Mouse (Mus musculus): ENCODE data around the gene Cgn. TPM values are rescaled to one million over a fixed set of nuclear protein-coding genes. Genes with fewer than 3 reads are reported as not detected.
"Not testable (repeated sequence)": the region's sequence is repeated elsewhere in the genome, so short reads cannot be mapped to it uniquely, and the experiment has no call there.

Cgn gene
- polyA plus RNA-seq, 1 experiment from 2014 or later: 14.3 TPM

- not testable (repeated sequence) for H3K9ac ChIP-seq
- peak; percentile 83 for ATAC-seq (ENCODE audit: low FRiP score, low read depth)
Measured at GRCm38 (mm10) chr3:94757251-94758055, 28.8 kb downstream of the Cgn start.

GRCm38 (mm10) chr3:94745691-94746090 is 40.6 kb downstream of the Cgn start:
- ATAC-seq (ENCODE audit: low FRiP score, low read depth): no peak
- H3K4me1 ChIP-seq (replicated peaks): no peaks in the 10 kb centered on the region
- 96% methylated on average over 17 of the region's 17 CpGs for WGBS
- no peak overlapping the region for H3K9ac ChIP-seq
- H3K27ac ChIP-seq (replicated peaks): no peak overlapping the region
- H3K4me2 ChIP-seq: no peak overlapping the region
- H3K36me3 ChIP-seq: no peaks in the 10 kb centered on the region
- no peak overlapping the region for H3K4me3 ChIP-seq
- peaks cover 6% of the 10 kb centered on the region; the same call in 1 of the 2 replicates for H3K9me3 ChIP-seq
- no peaks in the 10 kb centered on the region for H3K27me3 ChIP-seq

More at GRCm38 (mm10) chr3:94757251-94758055, 28.8 kb downstream of the Cgn start:
- peak overlapping the region; percentile 41 for H3K4me3 ChIP-seq
- not testable (repeated sequence) for H3K27me3 ChIP-seq; H3K36me3 ChIP-seq; H3K27ac ChIP-seq (replicated peaks); H3K9me3 ChIP-seq; H3K4me1 ChIP-seq (replicated peaks)
- WGBS: 3% methylated on average over 23 of the region's 47 CpGs
- H3K4me2 ChIP-seq: peak overlapping the region; percentile 64

- not testable (repeated sequence) for H3K9me3 ChIP-seq; H3K4me2 ChIP-seq; H3K4me1 ChIP-seq (replicated peaks); H3K4me3 ChIP-seq; H3K27ac ChIP-seq (replicated peaks); H3K36me3 ChIP-seq; ATAC-seq (ENCODE audit: low FRiP score, low read depth); H3K9ac ChIP-seq; H3K27me3 ChIP-seq
- WGBS: 38% methylated on average over 2 of the region's 2 CpGs
Measured at GRCm38 (mm10) chr3:94723637-94724036, 62.7 kb downstream of the Cgn start.

- 34% methylated on average over 1 of the region's 1 CpGs for WGBS
- not testable (repeated sequence) for ATAC-seq (ENCODE audit: low FRiP score, low read depth); H3K36me3 ChIP-seq; H3K4me1 ChIP-seq (replicated peaks); H3K27ac ChIP-seq (replicated peaks); H3K27me3 ChIP-seq; H3K4me2 ChIP-seq; H3K9ac ChIP-seq; H3K9me3 ChIP-seq; H3K4me3 ChIP-seq
Measured at GRCm38 (mm10) chr3:94718253-94718652, 68.0 kb downstream of the Cgn start.

- H3K27me3 ChIP-seq; H3K9me3 ChIP-seq; H3K4me1 ChIP-seq (replicated peaks); H3K27ac ChIP-seq (replicated peaks); H3K9ac ChIP-seq; H3K4me3 ChIP-seq; ATAC-seq (ENCODE audit: low FRiP score, low read depth); H3K36me3 ChIP-seq; H3K4me2 ChIP-seq: not testable (repeated sequence)
- WGBS: 79% methylated on average over 3 of the region's 3 CpGs
Measured at GRCm38 (mm10) chr3:94713424-94713823, 72.9 kb downstream of the Cgn start.

- H3K4me3 ChIP-seq; H3K9ac ChIP-seq; H3K4me1 ChIP-seq (replicated peaks); H3K9me3 ChIP-seq; H3K27ac ChIP-seq (replicated peaks); H3K4me2 ChIP-seq; H3K27me3 ChIP-seq; H3K36me3 ChIP-seq; ATAC-seq (ENCODE audit: low FRiP score, low read depth): not testable (repeated sequence)
Measured at GRCm38 (mm10) chr3:94710591-94710990, 75.7 kb downstream of the Cgn start.

Other genes starting within 250 kb of the Cgn start
- 95.4 and 100 TPM in 2 replicates for gene Snx27, start 203.8 kb downstream of the Cgn start, polyA plus RNA-seq (2015; fragmentation: Nextera tagmentation; extraction: Ambion mirVana)
- gene Gm10972, start 143.4 kb downstream of the Cgn start, polyA plus RNA-seq (2015; fragmentation: Nextera tagmentation; extraction: Ambion mirVana): not detected in 2 replicates
- 6.5 and 8.0 TPM in 2 replicates for gene Tuft1, start 127.6 kb downstream of the Cgn start, polyA plus RNA-seq (2015; fragmentation: Nextera tagmentation; extraction: Ambion mirVana)
- gene Selenbp2, start 92.9 kb downstream of the Cgn start, polyA plus RNA-seq (2015; fragmentation: Nextera tagmentation; extraction: Ambion mirVana): 0.37 and 0.65 TPM in 2 replicates
- 20.6 and 21.1 TPM in 2 replicates for gene Pogz, start 51.1 kb upstream of the Cgn start, polyA plus RNA-seq (2015; fragmentation: Nextera tagmentation; extraction: Ambion mirVana)
- 352 and 354 TPM in 2 replicates for gene Psmb4, start 100.5 kb upstream of the Cgn start, polyA plus RNA-seq (2015; fragmentation: Nextera tagmentation; extraction: Ambion mirVana)
- 15.5 and 16.4 TPM in 2 replicates for gene Selenbp1, start 146.6 kb upstream of the Cgn start, polyA plus RNA-seq (2015; fragmentation: Nextera tagmentation; extraction: Ambion mirVana)
- gene Rfx5, start 167.6 kb upstream of the Cgn start, polyA plus RNA-seq (2015; fragmentation: Nextera tagmentation; extraction: Ambion mirVana): 6.9 and 7.1 TPM in 2 replicates
- gene Pi4kb, start 188.2 kb upstream of the Cgn start, polyA plus RNA-seq (2015; fragmentation: Nextera tagmentation; extraction: Ambion mirVana): 21.8 and 27.3 TPM in 2 replicates
- gene Zfp687, start 229.0 kb upstream of the Cgn start, polyA plus RNA-seq (2015; fragmentation: Nextera tagmentation; extraction: Ambion mirVana): 18.9 and 21.2 TPM in 2 replicates

Measured in hindbrain, embryonic 15.5 days (tissue).